Mouse (Mus musculus) testis, adult 2 months (tissue): ENCODE measurements at regions not wholly inside any gene's neighbourhood (a gene's known extent, or its start where the extent isn't known, plus 50 kb on each side); places are given as distances from the start of the nearest gene placed in this dataset.

ENCODE experiments used
- H3K27ac ChIP-seq: fragments of 200-500 bp; 2 replicates; pipeline ENCODE4 v1.5.1; 2012; ENCODE audit warnings: low read depth, low read length; ENCODE audit not compliant: control insufficient read depth, insufficient read depth
- H3K27me3 ChIP-seq: fragments of 200-500 bp; 2 replicates; pipeline ENCODE4 v1.6.1; 2012; ENCODE audit warnings: mild to moderate bottlenecking, low read length, moderate library complexity; ENCODE audit not compliant: control insufficient read depth, insufficient read depth
- H3K36me3 ChIP-seq: fragments of 200-500 bp; 2 replicates; pipeline ENCODE4 v1.6.1; 2012; ENCODE audit warnings: mild to moderate bottlenecking, low read length; ENCODE audit not compliant: control insufficient read depth, insufficient read depth
- H3K4me1 ChIP-seq: fragments of 200-500 bp; 2 replicates; pipeline ENCODE4 v1.6.1; 2012; ENCODE audit warnings: low read length; ENCODE audit not compliant: control insufficient read depth, insufficient read depth
- H3K4me3 ChIP-seq: fragments of 200-500 bp; 2 replicates; pipeline ENCODE4 v1.5.1; 2012; ENCODE audit warnings: low read depth, mild to moderate bottlenecking, low read length, moderate library complexity, mixed read lengths; ENCODE audit not compliant: control insufficient read depth
- CTCF ChIP-seq: fragments of 200-500 bp; IDR thresholded peaks from 2 replicates; pipeline ENCODE4 v1.5.1; 2012; ENCODE audit warnings: low read depth, mild to moderate bottlenecking, inconsistent platforms, low read length, moderate library complexity; ENCODE audit not compliant: control insufficient read depth, insufficient read depth, insufficient replicate concordance
- POLR2A ChIP-seq: fragments of 200-500 bp; IDR thresholded peaks from 2 replicates; pipeline ENCODE4 v1.6.1; 2012; ENCODE audit warnings: low read depth, mild to moderate bottlenecking, inconsistent platforms, low read length, moderate library complexity; ENCODE audit not compliant: control insufficient read depth

DNA sequence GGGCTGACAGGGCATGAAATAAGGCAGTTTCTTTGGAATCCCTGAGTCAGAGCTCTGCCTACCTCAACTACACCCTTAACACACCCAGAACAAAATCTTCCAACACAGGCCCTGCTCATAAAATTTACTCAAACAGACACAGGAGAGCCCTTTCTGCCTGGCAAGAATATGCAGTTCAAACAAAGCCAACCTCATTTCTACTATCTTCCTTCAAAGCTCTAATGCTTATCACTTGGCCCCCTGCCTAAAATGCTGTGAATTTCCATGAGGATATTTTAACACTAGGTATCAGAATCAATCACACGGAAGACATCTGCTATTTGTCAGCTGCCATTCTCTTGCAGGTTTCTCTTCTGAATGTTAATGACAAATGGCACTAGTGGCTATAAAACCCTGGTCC lies 314.3 kb upstream of the Klf6 start:
- TF ChIP-seq POLR2A, result no peak
- no peak for TF ChIP-seq CTCF
- no peaks in the 10 kb centered on the region for H3K4me1 ChIP-seq
- no peak overlapping the region for H3K4me3 ChIP-seq
- H3K27ac ChIP-seq, result no peak overlapping the region
- H3K27me3 ChIP-seq, result no peaks in the 10 kb centered on the region
- H3K36me3 ChIP-seq, result no peaks in the 10 kb centered on the region

DNA sequence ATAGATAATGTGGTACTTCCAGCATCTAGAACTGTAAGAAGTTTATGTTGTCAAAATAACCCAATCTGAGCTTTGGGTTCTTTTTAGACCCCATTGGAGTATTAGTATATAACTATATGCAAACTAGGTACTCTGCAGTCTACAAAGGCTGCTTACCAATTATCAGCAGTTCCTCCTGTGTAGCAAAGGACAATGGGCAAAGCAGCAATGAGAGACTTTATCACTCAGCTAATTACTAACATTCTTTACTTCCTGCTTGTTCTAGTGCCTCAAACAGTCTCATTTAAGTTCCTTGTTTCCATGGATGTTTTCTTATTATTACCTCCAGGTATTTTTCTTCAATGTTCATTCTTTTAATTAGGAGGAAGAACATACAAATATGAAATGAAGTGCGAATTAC lies 312.5 kb upstream of the Klf6 start:
- no peak for TF ChIP-seq CTCF
- no peak for TF ChIP-seq POLR2A
- Histone ChIP-seq H3K27me3 (no peaks in the 10 kb centered on the region), H3K27ac (no peak overlapping the region), H3K4me3 (no peak overlapping the region), H3K36me3 (no peaks in the 10 kb centered on the region), H3K4me1 (no peaks in the 10 kb centered on the region)

DNA sequence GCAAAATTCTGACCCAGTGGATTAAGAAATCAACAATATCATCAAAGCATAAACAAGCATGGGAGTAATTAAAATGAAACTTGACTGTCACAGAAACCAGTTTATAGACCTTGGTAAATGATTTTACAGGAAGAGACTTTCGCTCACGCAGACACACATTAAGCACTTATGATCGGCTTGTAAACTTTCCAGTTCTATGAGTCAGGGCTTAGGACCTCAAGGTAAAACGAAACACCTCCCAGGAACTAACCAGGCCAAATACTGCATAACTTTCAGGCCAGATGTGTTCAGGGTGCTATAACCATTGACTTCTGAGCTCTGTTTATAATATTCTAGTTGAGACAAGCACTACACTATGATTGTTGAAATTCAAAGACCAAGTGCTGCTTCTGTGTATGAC lies 312.1 kb upstream of the Klf6 start:
- Histone ChIP-seq H3K36me3 (no peaks in the 10 kb centered on the region), H3K27ac (no peak overlapping the region), H3K4me1 (no peaks in the 10 kb centered on the region), H3K27me3 (no peaks in the 10 kb centered on the region), H3K4me3 (no peak overlapping the region)
- TF ChIP-seq POLR2A, result no peak
- TF ChIP-seq CTCF, result no peak

DNA sequence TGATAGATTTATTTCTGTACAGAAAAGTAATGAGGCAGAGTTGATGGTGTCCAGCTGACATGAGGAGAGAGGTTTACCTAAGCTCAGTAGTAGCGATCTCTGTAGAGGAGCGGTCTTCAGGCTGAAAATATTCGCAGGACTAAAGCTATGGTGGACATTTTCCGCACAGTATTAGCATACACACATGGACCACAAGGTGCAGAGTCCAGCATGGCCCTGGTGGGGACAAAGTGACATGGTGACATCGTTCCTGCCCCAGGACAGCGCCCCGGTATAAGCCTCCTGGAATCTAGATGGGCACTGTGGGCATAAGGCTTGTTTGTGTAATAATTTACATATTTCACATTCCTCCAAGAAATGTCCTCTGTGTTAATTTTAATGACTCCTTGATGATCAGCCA lies 311.5 kb upstream of the Klf6 start:
- Histone ChIP-seq H3K36me3 (no peaks in the 10 kb centered on the region), H3K4me1 (no peaks in the 10 kb centered on the region), H3K27me3 (no peaks in the 10 kb centered on the region), H3K27ac (no peak overlapping the region), H3K4me3 (no peak overlapping the region)
- TF ChIP-seq POLR2A (no peak), CTCF (no peak)

DNA sequence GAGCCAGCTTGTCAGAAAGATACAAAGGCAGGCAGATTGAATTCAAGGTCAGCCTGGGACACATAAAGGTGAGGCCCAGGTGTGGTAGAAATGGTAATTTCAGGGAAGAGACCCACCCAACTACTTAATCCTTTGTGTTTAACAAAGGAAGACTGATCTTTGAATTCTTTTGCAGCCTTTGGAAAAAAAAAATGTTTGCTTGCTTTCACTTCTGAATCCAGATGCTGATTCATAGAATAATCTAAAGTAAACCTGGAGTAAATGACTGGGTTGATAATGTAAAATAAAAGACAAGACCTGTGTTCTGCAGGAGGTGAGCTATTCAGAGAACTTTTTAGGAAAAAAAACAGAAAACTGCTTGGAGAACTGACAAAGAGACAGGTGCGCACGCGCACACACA lies 310.9 kb upstream of the Klf6 start:
- H3K4me3 ChIP-seq, result no peak overlapping the region
- no peaks in the 10 kb centered on the region for H3K4me1 ChIP-seq
- TF ChIP-seq CTCF (no peak), POLR2A (no peak)
- H3K27ac ChIP-seq, result no peak overlapping the region
- no peaks in the 10 kb centered on the region for H3K36me3 ChIP-seq
- H3K27me3 ChIP-seq, result no peaks in the 10 kb centered on the region

DNA sequence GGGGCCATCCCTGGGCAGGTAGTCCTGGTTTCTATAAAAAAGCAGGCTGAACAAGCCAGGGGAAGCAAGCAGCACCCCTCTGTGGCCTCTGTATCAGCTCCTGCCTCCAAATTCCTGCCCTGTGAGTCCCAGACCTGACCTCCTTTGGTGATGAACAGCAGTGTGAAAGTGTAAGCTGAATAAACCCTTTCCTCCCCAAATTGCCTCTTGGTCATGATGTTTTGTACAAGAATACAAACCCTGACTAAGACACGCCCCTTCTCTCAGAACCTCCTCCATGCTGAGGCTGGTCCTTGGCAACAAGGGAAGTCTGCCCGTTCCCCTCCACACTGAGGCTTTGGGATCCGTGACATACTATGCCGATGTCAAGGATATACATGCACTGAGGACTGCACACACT lies 310.2 kb upstream of the Klf6 start:
- Histone ChIP-seq H3K4me3 (no peak overlapping the region), H3K27me3 (no peaks in the 10 kb centered on the region), H3K27ac (no peak overlapping the region), H3K4me1 (no peaks in the 10 kb centered on the region), H3K36me3 (no peaks in the 10 kb centered on the region)
- no peak for TF ChIP-seq POLR2A

DNA sequence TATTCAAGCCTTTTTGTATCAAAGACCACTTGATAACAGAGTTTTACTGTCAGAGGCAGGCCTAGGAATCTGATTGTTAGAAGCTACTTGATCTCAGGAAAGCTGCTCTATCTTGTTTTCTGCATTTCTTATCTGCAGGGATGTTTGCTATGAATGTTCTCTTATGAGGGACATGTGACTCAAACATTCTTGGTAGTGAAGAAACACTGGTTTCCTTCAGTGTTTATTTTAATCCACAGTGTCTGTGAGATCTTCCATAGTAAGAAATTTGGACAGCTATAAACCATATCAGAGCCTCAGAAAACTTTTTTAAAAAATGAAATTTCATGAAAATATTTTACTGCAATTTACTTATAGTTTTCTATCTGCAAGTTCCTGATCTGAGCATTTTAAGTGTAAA lies 307.8 kb upstream of the Klf6 start:
- no peaks in the 10 kb centered on the region for H3K4me1 ChIP-seq
- TF ChIP-seq CTCF (no peak), POLR2A (no peak)
- no peaks in the 10 kb centered on the region for H3K36me3 ChIP-seq
- no peak overlapping the region for H3K27ac ChIP-seq
- no peak overlapping the region for H3K4me3 ChIP-seq
- no peaks in the 10 kb centered on the region for H3K27me3 ChIP-seq

DNA sequence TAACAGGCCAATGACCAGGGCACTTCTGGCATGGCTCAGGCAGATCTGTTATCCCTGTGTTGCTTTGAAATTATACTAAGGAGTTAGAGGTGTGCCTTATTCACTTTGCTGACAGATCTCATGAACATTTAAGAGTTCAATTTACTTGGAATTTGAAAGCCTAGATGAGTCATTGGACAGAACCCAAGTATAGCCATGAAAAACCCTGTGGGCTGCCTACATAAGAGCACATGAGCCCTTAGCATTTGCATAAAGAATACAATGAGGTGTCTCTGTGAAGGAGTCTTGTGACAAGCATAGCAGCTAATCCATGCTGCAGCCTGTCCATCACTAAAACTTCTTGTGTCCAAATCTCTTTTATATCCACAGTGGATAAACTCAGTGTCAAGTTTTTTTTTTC lies 303.2 kb upstream of the Klf6 start:
- no peaks in the 10 kb centered on the region for H3K36me3 ChIP-seq
- H3K4me1 ChIP-seq, result no peaks in the 10 kb centered on the region
- no peak for TF ChIP-seq POLR2A
- no peak for TF ChIP-seq CTCF
- H3K27me3 ChIP-seq, result no peaks in the 10 kb centered on the region
- no peak overlapping the region for H3K27ac ChIP-seq
- no peak overlapping the region for H3K4me3 ChIP-seq
